Mouse (Mus musculus) left cerebral cortex, postnatal 25 days (tissue): ENCODE data around the gene Gamt. TPM values are rescaled to one million over a fixed set of nuclear protein-coding genes. Genes with fewer than 3 reads are reported as not detected.
A peak's percentile ranks its signal among the peaks of the same experiment; 100 is the strongest.
"Not testable (repeated sequence)": the region's sequence is repeated elsewhere in the genome, so short reads cannot be mapped to it uniquely, and the experiment has no call there.

ENCODE experiments used
- DNase-seq, 2 experiments: peaks; one replicate each; pipeline ENCODE4 v3.0.0; 2022; ENCODE audit warnings: low spot score in 2 of 2, mixed read lengths in 1 of 2
- intact Hi-C: fragments of 180-260 bp; cut with DNase I; formaldehyde crosslinking; loops from one replicate; pipeline ENCODE4 v1.15.1; 2025
- total RNA-seq, 2 experiments: library from RNA; stranded (reverse); gene quantifications; 2 replicates each; pipeline ENCODE4 v1.2.3; 2021

Gamt gene
- total RNA-seq, 2 experiments from 2014 or later: 27.6 to 30.7 TPM

DNA sequence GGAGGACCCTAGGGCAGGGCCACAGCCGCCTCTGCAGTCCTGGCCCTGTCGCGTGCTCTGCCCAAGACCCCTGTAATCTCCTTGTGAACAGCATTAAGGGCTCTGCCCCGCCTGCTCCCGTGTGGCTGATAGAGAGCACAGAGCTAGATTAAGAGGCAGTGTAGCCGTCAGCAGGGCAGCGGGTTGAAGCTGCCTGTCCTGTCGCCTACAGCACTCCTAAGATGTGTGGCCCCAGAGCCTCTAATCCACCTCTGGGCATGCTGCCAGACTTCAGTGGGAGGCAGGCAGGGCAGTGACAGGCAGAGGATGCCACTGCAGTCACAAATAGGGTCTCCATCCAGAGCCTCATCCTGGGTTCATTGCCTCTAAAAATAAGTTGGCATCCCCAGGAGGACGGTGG lies 18.7 kb downstream of the Gamt start:
- intact Hi-C loops: no loop called here
- no peak for DNase-seq

DNA sequence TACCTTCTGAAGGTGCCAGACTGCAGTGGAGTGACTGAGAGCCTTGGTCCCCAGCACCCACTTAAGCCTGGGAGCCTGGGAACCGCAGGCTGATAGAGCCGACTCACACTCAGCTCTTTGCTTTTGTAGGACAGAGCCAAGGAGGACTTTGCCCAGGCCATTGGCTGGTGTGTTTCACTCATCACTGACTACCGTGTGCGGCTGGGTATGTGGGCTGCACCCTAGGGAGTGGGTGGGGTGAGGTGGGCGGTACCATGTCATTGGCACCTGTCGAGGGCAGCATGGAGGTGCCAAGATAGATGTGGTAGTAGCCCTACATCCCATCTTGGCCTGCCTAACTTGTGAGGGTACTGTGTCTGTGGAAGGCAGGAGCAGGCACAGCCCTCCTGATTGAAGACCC lies 21.0 kb downstream of the Gamt start:
- intact Hi-C loops: no loop called here
- no peak for DNase-seq

DNA sequence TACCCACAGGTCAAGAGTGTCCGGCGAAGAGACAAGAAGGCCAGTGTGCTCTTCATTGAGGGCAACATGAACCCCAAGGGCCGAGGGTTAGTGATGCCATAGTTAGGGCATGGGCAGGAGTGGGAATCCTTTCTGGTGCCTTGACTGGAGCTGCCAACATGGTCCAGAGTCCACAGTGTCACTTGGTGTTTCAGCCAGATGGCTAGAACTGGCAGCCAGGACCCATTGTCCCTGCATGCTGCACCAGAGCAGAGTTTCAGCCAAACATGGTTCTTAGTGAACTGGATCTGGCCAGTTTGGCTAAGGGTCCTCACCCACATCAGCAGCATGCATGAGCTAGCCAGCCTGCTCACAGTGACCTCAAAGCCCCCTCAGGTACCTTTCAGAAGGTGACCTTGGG lies 22.5 kb downstream of the Gamt start:
- intact Hi-C loops: no loop called here
- no peak for DNase-seq

DNA sequence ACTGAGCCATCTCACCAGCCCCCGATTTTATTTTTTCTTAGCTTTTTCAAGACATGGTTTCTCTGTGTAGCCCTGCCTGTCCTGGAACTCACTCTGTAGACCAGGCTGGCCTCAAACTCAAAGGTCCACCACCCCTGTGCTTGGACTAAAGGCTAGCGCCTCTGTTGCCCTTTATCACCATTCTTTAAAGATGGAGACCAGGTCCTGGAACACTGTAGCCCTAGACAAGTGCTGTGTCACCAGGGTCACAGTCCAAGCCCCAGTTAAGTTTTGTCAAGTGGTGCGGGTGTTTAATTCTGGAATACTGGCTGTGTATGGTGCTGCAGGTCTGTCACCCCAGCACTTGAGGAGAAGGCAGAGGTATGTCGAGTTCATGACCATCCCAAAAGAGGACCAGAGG lies 23.8 kb downstream of the Gamt start:
- intact Hi-C loops: no loop called here
- no peak for DNase-seq

DNA sequence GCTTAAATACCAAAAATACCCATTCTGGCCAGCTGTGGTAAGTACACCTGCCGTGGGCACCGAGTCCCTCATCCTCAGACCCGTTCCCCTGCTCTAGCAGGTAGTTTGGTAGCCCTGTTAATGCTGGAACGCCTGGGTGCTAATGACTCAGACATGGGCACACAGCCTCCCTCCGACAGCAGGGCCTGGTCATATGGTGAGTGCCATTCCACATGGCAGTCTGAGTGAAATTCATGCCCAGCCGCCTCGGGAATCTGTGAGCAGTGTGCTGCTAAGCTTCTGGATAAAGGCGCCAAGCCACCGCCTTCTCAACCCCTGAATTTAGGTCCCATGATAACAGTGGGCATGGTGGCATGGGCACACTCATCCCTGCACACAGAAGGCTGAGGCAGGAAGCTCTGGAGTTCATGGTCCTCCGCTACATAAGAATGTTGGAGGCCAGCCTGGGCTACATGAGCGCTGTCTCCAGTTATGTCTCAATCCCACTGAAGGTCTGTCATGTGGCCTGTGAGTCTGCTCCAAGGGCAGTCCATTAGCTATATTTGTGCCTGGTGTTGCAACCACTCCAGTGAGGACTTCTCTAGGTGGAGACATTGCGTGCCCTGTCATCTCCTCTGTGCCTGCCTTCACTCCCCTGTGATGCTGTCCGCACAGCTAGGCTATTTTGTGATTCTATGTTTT lies 24.5 kb downstream of the Gamt start:
- no peak for DNase-seq
- intact Hi-C loops: no loop called here

DNA sequence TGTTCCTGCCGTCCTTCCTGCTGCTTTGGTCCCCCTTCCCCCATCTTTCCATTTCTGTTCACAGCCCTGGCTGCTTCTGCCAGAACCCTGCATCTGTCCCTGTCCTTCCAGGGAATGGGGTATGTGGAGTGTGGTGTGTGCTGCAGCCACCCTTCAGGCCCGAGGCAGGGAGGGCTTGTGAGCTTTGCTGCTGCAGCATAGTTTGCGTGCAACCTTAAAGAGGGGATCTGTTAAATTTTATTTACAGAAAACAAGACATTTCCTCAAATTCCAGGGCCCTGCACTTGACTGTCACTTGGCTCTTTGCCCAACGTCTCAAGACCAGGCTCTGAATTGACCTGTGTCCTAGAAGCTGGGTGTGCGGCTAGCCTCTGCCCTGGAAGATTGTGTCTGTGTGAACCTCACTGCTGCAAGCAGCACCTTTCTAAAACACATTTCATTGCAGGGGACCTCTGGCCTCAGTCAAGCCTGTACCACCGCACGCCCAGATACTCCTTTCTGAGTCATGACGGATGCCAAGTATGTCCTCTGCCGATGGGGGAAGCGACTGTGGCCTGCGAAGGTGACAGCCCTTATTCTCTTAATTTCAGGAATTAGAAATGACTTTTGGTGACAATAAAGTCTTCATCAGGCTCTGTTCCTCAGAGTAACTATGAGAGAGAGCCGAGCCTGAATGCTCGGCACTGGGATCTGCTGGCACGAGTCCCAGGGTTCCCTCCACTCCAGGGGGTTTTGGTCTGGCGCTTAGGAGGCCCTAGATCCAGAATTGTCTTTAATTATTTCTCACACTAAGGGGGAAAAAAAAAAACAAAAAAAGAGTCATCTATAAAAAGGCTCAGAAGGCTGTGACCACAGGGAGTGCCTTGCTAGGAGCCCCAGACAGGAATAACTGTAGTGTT lies 32.7 kb downstream of the Gamt start:
- intact Hi-C loops: loop anchor here (2.0 to 5.0 kb wide), 2 partner anchors 17 to 51 kb away; partner anchors contain the start of gene Efna2
- DNase-seq: peak in 1 of 2 experiments; percentile 49

DNA sequence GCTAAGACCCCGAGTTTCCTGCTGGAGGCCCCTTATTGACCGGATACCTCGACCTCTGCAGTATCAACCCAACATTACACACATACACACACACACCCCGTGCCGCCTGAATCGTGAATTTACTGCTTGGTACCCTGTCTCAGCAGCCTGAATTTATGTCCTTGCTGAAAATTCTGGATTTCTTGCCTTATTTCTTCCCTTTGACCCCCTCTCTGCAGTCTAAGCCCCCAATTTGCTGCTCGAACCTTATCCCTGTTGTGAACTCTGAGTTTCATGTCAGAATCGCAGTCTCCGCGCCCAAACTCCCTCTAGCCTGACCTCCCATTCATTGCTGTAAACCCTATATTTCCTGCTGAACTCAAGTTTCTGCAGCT lies 33.7 kb downstream of the Gamt start:
- no peak for DNase-seq
- intact Hi-C loops: loop anchor here (5.0 kb wide), 1 partner anchor 50 kb away; the partner anchor contains the start of gene Efna2

DNA sequence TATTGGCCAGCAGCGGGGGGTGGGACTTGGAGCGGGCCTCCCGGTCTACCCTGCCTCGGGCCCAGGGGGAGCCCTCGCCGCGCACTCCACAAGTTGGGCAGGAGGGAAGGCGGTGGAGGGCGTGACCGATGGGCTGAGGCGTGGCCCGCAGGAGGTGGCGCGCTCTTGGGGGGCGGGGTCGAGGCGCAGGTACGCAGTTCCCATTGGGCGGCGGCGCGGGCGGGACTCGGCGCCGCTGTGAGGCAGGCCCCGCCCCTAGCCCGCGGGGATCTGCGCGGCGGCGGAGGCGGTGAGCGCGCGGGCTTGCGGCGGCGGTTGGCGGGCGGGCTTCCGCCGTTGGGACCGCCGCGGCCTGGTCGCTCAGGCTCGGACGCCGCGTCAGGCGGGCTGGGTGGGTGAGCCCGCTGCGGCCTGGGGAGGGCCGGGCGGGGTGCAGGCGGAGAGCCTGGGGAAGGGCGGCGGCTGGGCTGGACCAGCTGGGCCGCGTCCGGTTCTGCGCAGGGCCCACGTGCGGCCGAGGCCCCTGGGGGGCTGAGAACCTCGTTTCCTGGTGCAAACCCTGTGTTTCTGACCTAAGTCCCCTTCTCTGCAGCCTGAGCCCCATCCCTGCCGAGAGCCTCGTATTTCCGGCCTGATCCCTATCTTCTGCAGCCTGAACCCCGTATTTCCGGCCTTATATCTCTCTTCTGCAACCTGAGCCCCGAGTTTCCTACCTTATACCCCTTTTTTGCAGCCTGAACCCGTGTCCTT lies 34.2 kb downstream of the Gamt start, which contains the start of gene Mum1:
Mum1 (plus strand) TSS at position 19 of the 750 bp plus-strand sequence.
- DNase-seq: peak; percentile 99
- intact Hi-C loops: loop anchor here (5.0 kb wide), 1 partner anchor 49 kb away; the partner anchor contains the start of gene Efna2

DNA sequence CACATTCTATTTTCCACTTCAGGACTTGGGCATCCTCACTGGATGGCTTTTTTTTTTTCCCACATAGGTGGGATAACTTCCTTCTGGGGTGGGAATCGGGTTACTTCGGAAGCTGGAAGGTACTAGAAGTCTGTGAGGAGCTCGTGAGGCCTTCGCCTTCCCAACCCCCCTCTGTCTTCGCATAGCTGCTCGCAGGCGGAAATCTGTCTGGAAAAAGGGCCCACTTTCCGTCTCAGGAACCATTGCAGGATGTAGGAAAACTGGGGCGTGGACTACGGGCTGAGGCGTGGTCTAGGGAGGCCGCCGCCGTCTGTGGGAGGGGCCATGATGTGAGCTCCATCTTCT lies 34.8 kb downstream of the Gamt start:
- DNase-seq: no peak
- intact Hi-C loops: loop anchor here (5.0 kb wide), 1 partner anchor 49 kb away; the partner anchor contains the start of gene Efna2

DNA sequence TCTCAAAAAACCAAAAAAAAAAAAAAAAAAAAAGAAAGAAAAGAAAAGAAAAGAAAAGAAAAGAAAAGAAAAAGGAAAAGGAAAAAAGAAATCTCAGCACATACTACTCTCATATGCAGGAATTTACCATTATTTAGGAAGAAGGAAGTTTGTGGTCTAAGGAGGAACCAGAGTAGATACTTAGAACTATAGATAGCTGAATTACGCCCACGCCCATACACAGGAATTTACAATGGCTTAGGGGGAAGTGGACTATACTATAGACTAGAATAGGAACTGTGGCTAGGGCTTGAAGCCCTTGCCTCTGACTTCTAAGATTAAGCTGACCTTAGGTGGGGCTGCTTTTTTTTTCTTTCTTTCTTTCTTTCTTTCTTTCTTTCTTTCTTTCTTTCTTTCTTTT lies 37.7 kb downstream of the Gamt start:
- intact Hi-C loops: not testable (repeated sequence)

DNA sequence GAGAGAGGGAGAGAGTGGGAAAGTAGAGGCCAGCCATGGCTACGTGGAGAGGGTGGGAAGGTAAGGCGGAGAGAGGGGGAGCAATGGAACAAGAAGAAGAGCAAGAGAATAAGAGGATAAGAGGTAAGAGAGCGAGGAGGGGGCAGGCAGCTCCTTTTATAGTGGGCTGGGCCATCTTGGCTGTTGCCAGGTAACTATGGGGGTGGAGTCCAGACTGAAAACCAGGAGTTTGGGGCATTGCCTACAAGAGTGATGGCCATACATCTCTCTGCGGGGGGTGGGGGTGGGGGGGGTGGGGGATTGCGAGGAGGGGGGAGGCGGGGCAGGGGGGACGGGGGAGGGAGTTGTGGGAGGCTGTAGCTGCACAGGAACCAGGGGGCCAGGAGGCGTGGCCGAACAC lies 40.1 kb downstream of the Gamt start:
- intact Hi-C loops: no loop called here
- no peak for DNase-seq

More for the DNA sequence above, 37.7 kb downstream of the Gamt start:
- not testable (repeated sequence) for DNase-seq

DNA sequence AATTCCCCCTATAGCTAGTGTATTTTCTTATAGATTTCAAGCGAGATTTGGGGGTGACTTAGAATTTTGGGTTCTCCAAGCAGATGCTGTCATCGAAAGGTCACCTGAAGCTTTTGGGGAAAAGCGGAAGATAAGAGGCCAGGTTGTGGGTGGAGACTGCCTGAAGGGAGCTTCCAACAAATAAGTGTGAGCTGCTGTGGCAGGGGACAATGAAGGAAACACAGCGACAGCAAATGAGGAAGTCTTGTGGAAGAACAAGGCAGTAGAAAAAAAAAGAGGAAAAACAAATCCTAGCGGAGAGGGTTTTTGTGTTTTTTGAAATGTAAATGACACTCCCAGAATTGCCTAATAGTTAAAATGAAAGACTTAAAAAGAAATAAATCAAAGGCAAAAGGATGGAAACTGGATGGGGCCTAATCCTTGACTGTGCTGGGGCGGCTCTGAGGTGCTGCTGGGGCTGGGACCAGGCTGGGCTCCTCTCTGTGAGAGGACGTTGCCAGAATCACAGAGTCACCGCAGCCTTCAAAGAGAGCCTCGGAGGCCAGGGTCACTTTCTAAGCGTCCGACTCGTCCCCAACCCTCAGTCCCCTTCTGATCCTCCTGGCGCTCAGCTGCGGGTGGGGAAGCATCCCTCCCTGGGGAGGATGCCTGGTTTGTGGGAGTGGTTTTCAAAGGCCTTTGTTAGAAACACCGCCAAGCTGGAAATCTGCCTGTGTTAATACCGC lies 45.6 kb downstream of the Gamt start:
- intact Hi-C loops: no loop called here
- no peak for DNase-seq

DNA sequence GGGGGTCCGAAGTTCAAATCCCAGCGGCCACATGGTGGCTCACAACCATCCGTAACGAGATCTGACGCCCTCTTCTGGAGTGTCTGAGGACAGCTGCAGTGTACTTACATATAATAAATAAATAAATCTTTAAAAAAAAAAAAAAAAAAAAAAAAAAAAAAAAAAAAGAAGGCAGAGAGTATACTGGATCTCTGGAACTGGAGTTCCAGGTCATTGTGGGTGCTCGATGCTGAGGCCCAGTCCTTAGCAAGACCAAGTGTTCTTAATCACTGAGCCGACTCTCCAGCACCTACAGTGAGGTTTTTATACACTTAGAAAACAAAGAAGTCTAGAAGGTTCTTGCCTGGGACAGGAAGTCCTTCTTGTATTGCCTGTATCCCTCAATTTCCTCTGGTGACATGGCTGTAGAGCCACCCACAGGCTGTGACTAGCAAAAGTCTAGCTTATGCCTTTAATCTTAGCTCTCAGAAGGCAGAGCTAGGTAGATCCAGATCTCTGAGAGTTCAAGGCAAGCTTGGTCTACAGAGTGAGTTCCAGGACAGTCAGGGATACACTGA lies 49.2 kb downstream of the Gamt start:
- DNase-seq, intact Hi-C loops: not testable (repeated sequence)

DNA sequence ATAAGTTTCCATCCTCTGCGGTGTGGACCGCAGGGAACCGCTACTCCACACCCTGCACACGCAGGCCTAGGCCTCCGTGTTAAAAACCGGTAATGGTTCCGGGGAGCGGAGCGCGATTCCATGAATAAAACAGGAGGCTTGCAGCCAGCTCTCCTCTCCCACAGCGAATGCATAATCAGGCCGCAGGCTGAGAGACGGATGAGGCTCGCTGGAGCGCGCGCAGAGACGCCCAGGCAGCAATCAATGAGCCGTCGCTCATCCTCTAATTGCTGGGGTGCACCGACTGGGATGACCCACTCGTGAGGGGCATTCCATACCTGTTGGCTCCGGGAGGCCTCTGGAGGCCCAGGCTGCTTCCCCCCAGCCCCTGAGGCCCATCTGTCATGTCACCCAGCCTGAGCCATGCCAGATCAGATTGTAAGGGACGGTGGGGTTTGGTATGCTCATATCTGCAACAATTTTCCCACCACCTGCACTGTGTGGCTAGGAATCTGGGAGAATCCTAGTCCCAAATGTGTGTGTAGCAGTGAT lies 51.9 kb downstream of the Gamt start:
- DNase-seq: peak; percentile 26 to 64
- intact Hi-C loops: no loop called here

DNA sequence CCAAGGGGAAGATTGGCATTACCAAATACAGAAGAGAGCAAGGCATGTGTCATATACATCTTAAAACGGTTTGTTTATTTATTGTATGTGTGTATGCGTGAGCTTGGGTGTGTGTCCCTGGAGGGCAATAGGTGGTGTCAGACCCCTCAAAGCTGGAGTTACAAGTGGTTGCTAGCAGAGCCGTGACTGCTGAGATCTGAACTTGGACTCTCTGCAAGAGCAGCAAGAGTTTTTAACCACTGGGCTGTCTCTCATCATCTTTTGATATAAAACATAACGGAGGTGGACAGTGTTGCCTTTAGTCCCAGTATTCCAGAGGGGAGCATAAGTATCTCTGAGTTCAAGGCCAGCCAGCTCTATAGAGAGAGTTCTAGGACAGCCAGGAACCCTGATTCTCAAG lies 52.6 kb downstream of the Gamt start:
- no peak for DNase-seq

More for the DNA sequence above, 52.6 kb downstream of the Gamt start:
- intact Hi-C loops: no loop called here
